Mouse (Mus musculus) inflammation-experienced regulatory T-cells, adult 6 months (primary cell): ENCODE measurements around the gene Hsf4. TPM values are rescaled to one million over a fixed set of nuclear protein-coding genes. Genes with fewer than 3 reads are reported as not detected.
"Not testable (repeated sequence)": the region's sequence is repeated elsewhere in the genome, so short reads cannot be mapped to it uniquely, and the experiment has no call there.

Experiments
- ATAC-seq: one replicate; pipeline ENCODE4 v1.8.0; 2017
- polyA plus RNA-seq, 3 experiments: library from polyadenylated mRNA; unstranded; fragments of 100-300 nt; shearing (Covaris generic); gene quantifications; one replicate each; pipeline ENCODE4 v1.2.1; 2017

Gene Hsf4
- polyA plus RNA-seq, 3 experiments from 2014 or later, result 0.34 TPM; not detected in 2

DNA sequence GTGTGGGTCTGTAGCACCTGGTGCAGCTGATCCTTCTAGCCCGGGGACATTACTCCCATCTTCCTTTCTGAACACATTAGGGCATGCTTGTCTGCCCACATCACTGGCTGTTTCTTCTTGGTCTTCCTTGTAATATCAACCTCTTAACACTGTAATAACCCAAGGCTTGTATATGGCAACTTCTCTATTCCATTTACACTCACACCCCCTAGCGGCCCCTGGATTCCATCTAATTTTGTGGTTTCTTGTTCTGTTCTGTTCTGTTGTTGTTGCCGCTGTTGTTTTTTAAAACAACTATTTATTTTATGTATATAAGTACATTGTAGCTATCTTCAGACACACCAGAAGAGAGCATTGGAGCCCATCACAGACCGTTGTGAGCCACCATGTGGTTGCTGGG, 17.3 kb downstream of the Hsf4 start:
- ATAC-seq, result no peak

DNA sequence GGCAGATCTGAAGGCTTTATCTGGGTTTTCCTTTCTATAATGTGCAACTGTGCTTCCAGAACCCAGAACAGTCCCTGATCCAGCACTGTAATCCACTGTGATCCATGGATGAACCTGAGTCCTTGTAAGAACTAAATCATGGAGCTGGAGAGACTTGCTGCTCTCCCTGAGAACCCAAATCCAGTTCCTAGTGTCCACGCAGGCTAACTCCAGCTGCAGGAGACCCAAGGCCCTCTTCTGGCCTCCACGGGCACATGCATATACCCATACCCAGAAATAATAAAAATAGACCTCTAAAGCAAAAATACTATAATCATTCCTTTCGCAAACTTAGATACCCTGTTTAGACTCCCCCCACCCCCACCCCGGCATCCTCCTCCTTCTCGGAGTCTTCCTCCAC, 18.6 kb downstream of the Hsf4 start:
- ATAC-seq, result no peak

DNA sequence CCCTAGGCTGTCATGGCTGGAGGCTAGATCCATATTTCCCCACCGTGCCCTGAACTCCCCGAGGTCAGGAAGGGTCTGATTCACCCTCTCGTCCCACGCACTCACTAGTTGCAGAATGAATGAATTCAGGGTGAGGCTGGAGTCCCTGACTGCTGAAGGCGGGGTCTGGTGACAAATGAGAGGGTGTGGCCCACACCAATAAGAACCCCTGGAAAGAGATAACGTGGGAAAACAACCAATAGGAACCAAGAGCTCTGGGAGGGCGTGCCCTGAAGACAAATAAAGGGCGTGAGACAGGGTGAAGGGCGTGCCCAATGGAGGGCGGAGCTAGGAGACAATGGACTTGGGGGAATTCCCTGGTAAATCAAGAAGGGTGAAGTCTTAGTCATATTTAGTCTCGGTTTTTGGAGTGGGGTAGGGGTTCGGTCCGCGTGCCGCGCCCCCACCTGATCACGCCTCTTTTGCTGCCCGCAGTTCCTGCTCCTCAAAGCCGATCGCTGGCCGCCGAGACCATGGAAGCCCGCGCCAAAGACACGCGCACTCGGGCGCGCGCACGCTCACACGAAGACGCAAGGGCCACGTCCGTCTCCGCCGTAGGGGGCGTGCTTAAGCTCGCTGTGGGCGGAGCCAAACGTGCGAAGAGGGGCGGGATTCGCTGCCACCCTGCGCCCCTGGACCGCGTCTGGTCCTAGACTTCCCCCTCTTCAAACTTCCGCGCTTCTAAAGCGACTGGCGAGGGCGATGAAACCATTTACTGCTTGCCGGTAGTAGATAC, 19.5 kb downstream of the Hsf4 start:
- peak; percentile 91 for ATAC-seq

- no peak for ATAC-seq
These were observed 20.3 kb downstream of the Hsf4 start, which contains the start of gene 4931428F04Rik for GRCm38 (mm10) chr8:105289805-105290460. 4931428F04Rik (minus strand) TSS chr8:105289864.

GRCm38 (mm10) chr8:105290554-105291314, 21.1 kb downstream of the Hsf4 start:
- ATAC-seq, result peak; percentile 22

DNA sequence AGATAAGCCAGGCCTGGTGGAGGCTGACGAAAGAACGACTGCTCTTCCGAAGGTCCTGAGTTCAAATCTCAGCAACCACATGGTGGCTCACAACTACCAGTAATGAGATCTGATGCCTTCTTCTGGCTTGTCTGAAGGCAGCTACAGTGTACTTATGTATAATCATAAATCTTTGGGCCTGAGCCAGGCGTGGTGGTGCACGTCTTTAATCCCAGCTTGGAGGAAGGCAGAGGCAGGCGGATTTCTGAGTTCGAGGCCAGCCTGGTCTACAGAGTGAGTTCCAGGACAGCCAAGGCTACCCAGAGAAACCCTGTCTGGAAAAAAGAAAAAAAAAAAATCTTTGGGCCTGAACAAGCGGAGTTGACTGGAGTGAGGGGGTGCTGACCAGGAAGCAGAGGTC, 21.8 kb downstream of the Hsf4 start:
- not testable (repeated sequence) for ATAC-seq

- not testable (repeated sequence) for ATAC-seq
These were observed 22.2 kb downstream of the Hsf4 start for GRCm38 (mm10) chr8:105291802-105292201.

DNA sequence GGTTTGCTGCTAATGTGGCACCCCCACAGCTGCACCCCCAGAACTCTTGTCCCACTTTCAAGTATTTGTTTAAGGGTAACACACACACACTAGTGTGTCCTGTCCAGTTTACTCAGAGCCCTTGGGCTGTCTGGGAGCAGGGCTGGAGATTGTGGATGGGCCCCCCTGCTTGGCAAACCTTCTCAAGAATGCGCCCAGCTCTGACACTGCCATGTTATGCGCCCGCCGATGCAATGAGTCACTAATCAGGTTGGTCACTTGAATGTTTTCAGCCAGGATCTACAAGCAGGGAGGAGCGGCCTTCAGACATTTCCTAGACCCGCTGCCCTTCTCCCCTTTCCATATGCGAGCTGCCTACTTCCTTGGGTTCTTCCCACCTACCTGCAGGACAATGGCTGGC, 22.9 kb downstream of the Hsf4 start:
- no peak for ATAC-seq

DNA sequence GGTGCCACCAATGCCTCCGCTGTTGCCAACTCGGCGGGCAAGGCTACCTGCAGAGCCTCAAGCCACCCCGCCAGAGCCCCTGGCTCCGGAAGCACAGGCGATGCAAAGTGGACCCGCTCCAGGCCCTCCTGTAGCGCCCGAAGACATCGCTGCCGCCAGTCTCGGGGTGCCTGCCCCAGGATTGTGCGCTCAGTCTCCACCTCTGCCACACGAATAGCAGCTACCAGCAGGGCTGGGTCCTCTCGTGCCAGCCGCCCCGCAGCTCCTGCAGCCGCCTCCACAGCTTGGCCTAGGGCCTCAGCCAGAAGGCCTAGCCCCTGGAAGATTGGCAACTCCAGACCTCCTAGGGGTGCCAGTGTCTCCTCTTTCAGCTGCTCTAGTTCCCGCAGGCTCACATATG, 23.8 kb downstream of the Hsf4 start:
- ATAC-seq, result no peak

GRCm38 (mm10) chr8:105294776-105295175, 25.2 kb downstream of the Hsf4 start:
- no peak for ATAC-seq

- no peak for ATAC-seq
These were observed 25.7 kb downstream of the Hsf4 start for GRCm38 (mm10) chr8:105295256-105295655.

- no peak for ATAC-seq
These were observed 26.4 kb downstream of the Hsf4 start, which contains the start of gene Exoc3l for GRCm38 (mm10) chr8:105295895-105296573. Exoc3l (minus strand) TSS chr8:105296101.

DNA sequence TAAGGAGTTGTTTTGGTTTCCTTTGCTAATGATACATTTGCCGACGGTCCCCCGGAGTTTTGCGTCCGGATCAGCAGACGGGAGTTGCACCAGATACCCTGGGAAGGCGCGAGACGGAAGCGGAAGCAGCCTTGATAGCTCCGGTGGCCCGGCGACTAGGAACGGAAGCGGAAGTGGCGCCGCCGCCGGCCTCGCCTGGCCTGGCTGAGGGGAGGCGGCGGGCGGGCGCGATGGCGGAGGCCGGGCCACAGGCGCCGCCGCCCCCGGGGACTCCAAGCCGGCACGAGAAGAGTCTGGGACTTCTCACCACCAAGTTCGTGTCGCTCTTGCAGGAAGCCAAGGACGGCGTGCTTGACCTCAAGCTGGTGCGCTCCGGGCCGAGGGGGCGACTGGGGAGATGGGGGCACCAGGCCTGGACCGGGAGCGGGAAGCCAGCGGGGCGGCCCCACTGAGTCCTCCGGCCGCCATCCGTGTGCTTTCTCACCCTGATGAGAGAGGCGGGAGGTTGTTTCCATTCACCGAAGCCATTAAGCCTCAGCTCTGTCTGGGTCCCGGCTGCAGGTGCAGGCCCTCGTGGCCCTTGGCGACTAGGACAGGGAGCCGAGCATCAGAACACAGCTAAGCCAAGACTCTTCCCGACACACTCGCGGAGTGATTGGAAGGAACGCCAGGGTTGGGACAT, 28.1 kb downstream of the Hsf4 start, which contains the start of gene E2f4:
Gene E2f4 (plus strand): TSS at position 153 of the 682 bp plus-strand sequence.
- ATAC-seq, result peak; percentile 99

GRCm38 (mm10) chr8:105298351-105299252, 29.0 kb downstream of the Hsf4 start:
- no peak for ATAC-seq

DNA sequence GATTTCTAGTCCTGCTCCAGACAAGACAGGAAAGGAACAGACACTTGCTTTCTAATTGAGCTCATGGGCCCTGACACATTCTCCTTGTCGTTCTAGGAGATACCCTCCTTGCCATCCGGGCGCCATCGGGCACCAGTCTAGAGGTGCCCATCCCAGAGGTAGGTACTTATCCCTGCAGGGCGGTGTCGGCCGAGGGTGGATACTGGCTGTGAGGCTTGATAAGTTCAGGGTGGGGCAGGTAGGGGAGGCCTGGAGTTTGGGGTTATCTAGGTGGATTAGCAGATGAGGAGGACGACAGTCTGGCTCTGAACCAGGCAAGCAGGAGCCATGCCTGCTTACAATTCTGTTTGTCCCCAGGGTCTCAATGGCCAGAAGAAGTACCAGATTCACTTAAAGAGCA, 30.4 kb downstream of the Hsf4 start:
- ATAC-seq, result no peak

GRCm38 (mm10) chr8:105303396-105303795, 33.8 kb downstream of the Hsf4 start:
- ATAC-seq, result peak; percentile 12

DNA sequence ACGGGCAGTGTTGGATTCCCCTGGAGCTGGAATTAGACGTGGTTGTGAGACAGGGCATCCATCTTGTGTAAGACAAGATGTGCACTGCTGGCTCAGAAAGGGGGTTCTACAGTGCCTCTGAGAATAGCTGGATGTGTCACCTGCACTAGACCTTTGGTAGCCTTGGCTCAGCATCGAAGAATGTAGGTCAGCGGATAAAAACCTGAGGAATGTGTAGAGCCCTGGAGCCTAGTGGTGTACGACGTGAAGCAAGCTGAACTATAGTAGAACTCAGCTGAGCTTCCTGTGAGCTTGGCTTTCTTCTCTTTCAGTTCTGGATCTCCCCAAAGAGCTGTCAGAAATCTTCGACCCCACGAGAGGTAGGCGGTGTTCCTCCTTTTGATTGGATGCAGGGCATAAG, 34.3 kb downstream of the Hsf4 start:
- ATAC-seq, result no peak

DNA sequence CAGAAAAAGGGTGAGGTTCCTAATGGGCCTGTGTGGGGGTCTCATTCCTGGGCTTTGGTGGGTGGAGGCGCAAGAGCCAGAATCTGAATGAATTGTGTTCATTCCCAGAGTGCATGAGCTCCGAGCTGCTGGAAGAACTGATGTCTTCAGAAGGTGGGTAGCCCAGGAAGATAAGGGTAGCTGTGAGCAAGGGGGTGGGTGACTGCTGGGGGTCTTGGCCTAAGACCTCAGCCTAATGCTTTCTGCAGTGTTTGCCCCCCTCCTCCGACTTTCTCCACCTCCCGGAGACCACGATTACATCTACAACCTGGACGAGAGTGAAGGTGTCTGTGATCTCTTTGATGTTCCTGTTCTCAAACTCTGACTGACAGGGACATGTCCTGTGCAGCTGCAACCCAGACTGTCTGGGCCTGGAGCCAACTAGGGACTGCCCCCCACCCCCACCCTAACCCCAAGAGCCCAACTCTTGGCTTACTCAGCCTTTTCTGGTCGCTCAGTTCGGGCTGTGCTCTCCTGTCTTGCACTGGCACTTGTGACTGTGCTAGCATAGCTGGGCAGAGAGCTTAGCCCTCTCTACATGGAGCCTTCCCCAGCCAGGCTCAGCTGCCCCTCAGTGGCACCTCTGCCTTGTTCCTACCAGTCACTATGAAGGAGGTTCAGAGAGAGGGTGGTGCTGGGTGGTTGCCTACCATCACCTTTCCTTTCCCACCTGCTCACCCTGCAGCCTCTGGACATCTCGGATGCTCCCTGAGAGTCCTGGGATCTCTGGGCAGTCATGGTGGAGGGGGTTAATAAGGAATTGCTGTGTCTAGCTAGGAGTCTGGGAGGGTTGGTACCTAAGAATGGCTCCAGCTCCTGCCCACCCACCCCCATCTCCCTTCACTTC, 35.0 kb downstream of the Hsf4 start:
- peak; percentile 77 for ATAC-seq

GRCm38 (mm10) chr8:105305211-105306145, 35.9 kb downstream of the Hsf4 start, which contains the start of gene Elmo3:
Elmo3 (plus strand) TSS chr8:105305601.
- ATAC-seq, result peak; percentile 28
